Mouse (Mus musculus): ENCODE measurements around the gene Tesk1.
A peak's percentile ranks its signal among the peaks of the same experiment; 100 is the strongest.
"Not testable (repeated sequence)": the region's sequence is repeated elsewhere in the genome, so short reads cannot be mapped to it uniquely, and the experiment has no call there.

Gene Tesk1

GRCm38 (mm10) chr4:43452315-43452714, 10.6 kb downstream of the Tesk1 start:
- DNase-seq (ENCODE audit: extremely low read depth, low read depth): no peak

- DNase-seq (ENCODE audit: extremely low read depth, low read depth): no peak
These were observed 11.7 kb downstream of the Tesk1 start for GRCm38 (mm10) chr4:43453413-43453812.

- DNase-seq (ENCODE audit: extremely low read depth, low read depth): no peak
These were observed 12.5 kb downstream of the Tesk1 start, which contains the start of gene Cd72 for GRCm38 (mm10) chr4:43454041-43454836. Cd72 (minus strand) TSS chr4:43454628.

- no peak for DNase-seq (ENCODE audit: extremely low read depth, low read depth)
These were observed 14.7 kb downstream of the Tesk1 start for GRCm38 (mm10) chr4:43456470-43456869.

- DNase-seq (ENCODE audit: extremely low read depth, low read depth): no peak
These were observed 15.4 kb downstream of the Tesk1 start for GRCm38 (mm10) chr4:43457124-43457523.

GRCm38 (mm10) chr4:43463102-43463501, 21.4 kb downstream of the Tesk1 start:
- no peak for DNase-seq (ENCODE audit: extremely low read depth, low read depth)

- no peak for DNase-seq (ENCODE audit: extremely low read depth, low read depth)
These were observed 24.2 kb downstream of the Tesk1 start for GRCm38 (mm10) chr4:43465935-43466334.

- no peak for DNase-seq (ENCODE audit: extremely low read depth, low read depth)
These were observed 25.1 kb downstream of the Tesk1 start for GRCm38 (mm10) chr4:43466872-43467271.

- DNase-seq (ENCODE audit: extremely low read depth, low read depth): no peak
These were observed 28.6 kb downstream of the Tesk1 start for GRCm38 (mm10) chr4:43470301-43470700.

- no peak for DNase-seq (ENCODE audit: extremely low read depth, low read depth)
These were observed 31.9 kb downstream of the Tesk1 start for GRCm38 (mm10) chr4:43473636-43474035.

- DNase-seq (ENCODE audit: extremely low read depth, low read depth): no peak
These were observed 34.9 kb downstream of the Tesk1 start for GRCm38 (mm10) chr4:43476604-43477003.

GRCm38 (mm10) chr4:43477857-43478533, 36.3 kb downstream of the Tesk1 start:
- peak; percentile 89 for DNase-seq (ENCODE audit: extremely low read depth, low read depth)

GRCm38 (mm10) chr4:43478534-43478858, 36.8 kb downstream of the Tesk1 start:
- DNase-seq (ENCODE audit: extremely low read depth, low read depth): no peak

- DNase-seq (ENCODE audit: extremely low read depth, low read depth): peak; percentile 73
These were observed 37.4 kb downstream of the Tesk1 start for GRCm38 (mm10) chr4:43478906-43479832.

GRCm38 (mm10) chr4:43480985-43481384, 39.2 kb downstream of the Tesk1 start:
- DNase-seq (ENCODE audit: extremely low read depth, low read depth): no peak

GRCm38 (mm10) chr4:43481894-43482456, 40.2 kb downstream of the Tesk1 start:
- DNase-seq (ENCODE audit: extremely low read depth, low read depth): no peak

- no peak for DNase-seq (ENCODE audit: extremely low read depth, low read depth)
These were observed 40.9 kb downstream of the Tesk1 start for GRCm38 (mm10) chr4:43482591-43482990.

GRCm38 (mm10) chr4:43483535-43484091, 41.9 kb downstream of the Tesk1 start, which contains the start of gene Sit1:
Sit1 (minus strand) TSS chr4:43483734.
- no peak for DNase-seq (ENCODE audit: extremely low read depth, low read depth)

GRCm38 (mm10) chr4:43485666-43486065, 43.9 kb downstream of the Tesk1 start:
- DNase-seq (ENCODE audit: extremely low read depth, low read depth): not testable (repeated sequence)

GRCm38 (mm10) chr4:43489611-43490010, 47.9 kb downstream of the Tesk1 start:
- no peak for DNase-seq (ENCODE audit: extremely low read depth, low read depth)

- no peak for DNase-seq (ENCODE audit: extremely low read depth, low read depth)
These were observed 49.1 kb downstream of the Tesk1 start for GRCm38 (mm10) chr4:43490801-43491200.
